Mouse (Mus musculus): ENCODE measurements at regions not wholly inside any gene's neighbourhood (a gene's known extent, or its start where the extent isn't known, plus 50 kb on each side); places are given as distances from the start of the nearest gene placed in this dataset.

GRCm38 (mm10) chr4:47594171-47594570 lies 119.7 kb downstream of the Sec61b start:
- Histone ChIP-seq H3K4me3 (ENCODE audit: insufficient read depth, low read length) (no peak overlapping the region), H3K27ac (ENCODE audit: insufficient read depth, low read length) (no peak overlapping the region), H3K4me1 (ENCODE audit: control insufficient read depth, insufficient read depth, low read length) (no peaks in the 10 kb centered on the region)
- TF ChIP-seq POLR2A (IDR thresholded peaks at IDR 0.05; ENCODE audit: low read depth, low read length) (no peak), CTCF (IDR thresholded peaks at IDR 0.05; ENCODE audit: borderline replicate concordance, insufficient read depth, low read length) (no peak)

- H3K27ac ChIP-seq (ENCODE audit: insufficient read depth, low read length) = no peak overlapping the region
- no peak overlapping the region for H3K4me3 ChIP-seq (ENCODE audit: insufficient read depth, low read length)
- TF ChIP-seq POLR2A (IDR thresholded peaks at IDR 0.05; ENCODE audit: low read depth, low read length) (no peak), CTCF (IDR thresholded peaks at IDR 0.05; ENCODE audit: borderline replicate concordance, insufficient read depth, low read length) (no peak)
- H3K4me1 ChIP-seq (ENCODE audit: control insufficient read depth, insufficient read depth, low read length) = no peaks in the 10 kb centered on the region
These were observed 121.4 kb downstream of the Sec61b start for GRCm38 (mm10) chr4:47595841-47596240.

GRCm38 (mm10) chr4:47597586-47597985 lies 123.1 kb downstream of the Sec61b start:
- Histone ChIP-seq H3K27ac (ENCODE audit: insufficient read depth, low read length) (no peak overlapping the region), H3K4me1 (ENCODE audit: control insufficient read depth, insufficient read depth, low read length) (peaks cover 2% of the 10 kb centered on the region; the same call in 1 of the 2 replicates), H3K4me3 (ENCODE audit: insufficient read depth, low read length) (no peak overlapping the region)
- TF ChIP-seq POLR2A (IDR thresholded peaks at IDR 0.05; ENCODE audit: low read depth, low read length) (no peak), CTCF (IDR thresholded peaks at IDR 0.05; ENCODE audit: borderline replicate concordance, insufficient read depth, low read length) (no peak)

- TF ChIP-seq POLR2A (IDR thresholded peaks at IDR 0.05; ENCODE audit: low read depth, low read length) (no peak), CTCF (IDR thresholded peaks at IDR 0.05; ENCODE audit: borderline replicate concordance, insufficient read depth, low read length) (no peak)
- Histone ChIP-seq H3K4me3 (ENCODE audit: insufficient read depth, low read length) (no peak overlapping the region), H3K4me1 (ENCODE audit: control insufficient read depth, insufficient read depth, low read length) (peaks cover 6% of the 10 kb centered on the region; the same call in 1 of the 2 replicates), H3K27ac (ENCODE audit: insufficient read depth, low read length) (no peak overlapping the region)
These were observed 123.8 kb downstream of the Sec61b start for GRCm38 (mm10) chr4:47598216-47598615.

- Histone ChIP-seq H3K27ac (ENCODE audit: insufficient read depth, low read length) (no peak overlapping the region), H3K4me1 (ENCODE audit: control insufficient read depth, insufficient read depth, low read length) (peaks cover 9% of the 10 kb centered on the region), H3K4me3 (ENCODE audit: insufficient read depth, low read length) (no peak overlapping the region)
- no peak for TF ChIP-seq CTCF (IDR thresholded peaks at IDR 0.05; ENCODE audit: borderline replicate concordance, insufficient read depth, low read length)
- TF ChIP-seq POLR2A (IDR thresholded peaks at IDR 0.05; ENCODE audit: low read depth, low read length) = no peak
These were observed 127.0 kb downstream of the Sec61b start for GRCm38 (mm10) chr4:47601301-47602070.

GRCm38 (mm10) chr4:47603378-47603777 lies 128.9 kb downstream of the Sec61b start:
- peaks cover 9% of the 10 kb centered on the region for H3K4me1 ChIP-seq (ENCODE audit: control insufficient read depth, insufficient read depth, low read length)
- TF ChIP-seq CTCF (IDR thresholded peaks at IDR 0.05; ENCODE audit: borderline replicate concordance, insufficient read depth, low read length) (no peak), POLR2A (IDR thresholded peaks at IDR 0.05; ENCODE audit: low read depth, low read length) (no peak)
- H3K4me3 ChIP-seq (ENCODE audit: insufficient read depth, low read length) = peak overlapping the region; percentile 10; the same call in 1 of the 2 replicates
- H3K27ac ChIP-seq (ENCODE audit: insufficient read depth, low read length) = peak overlapping the region; percentile 7

- Histone ChIP-seq H3K4me1 (ENCODE audit: control insufficient read depth, insufficient read depth, low read length) (peaks cover 9% of the 10 kb centered on the region), H3K4me3 (ENCODE audit: insufficient read depth, low read length) (peak overlapping the region; percentile 10; the same call in 1 of the 2 replicates), H3K27ac (ENCODE audit: insufficient read depth, low read length) (peak overlapping the region; percentile 48)
- TF ChIP-seq POLR2A (IDR thresholded peaks at IDR 0.05; ENCODE audit: low read depth, low read length) = peak; percentile 26; the same call in 1 of the 2 replicates
- TF ChIP-seq CTCF (IDR thresholded peaks at IDR 0.05; ENCODE audit: borderline replicate concordance, insufficient read depth, low read length) = no peak
These were observed 129.5 kb downstream of the Sec61b start for GRCm38 (mm10) chr4:47603847-47604397.

- Histone ChIP-seq H3K4me1 (ENCODE audit: control insufficient read depth, insufficient read depth, low read length) (peaks cover 9% of the 10 kb centered on the region), H3K4me3 (ENCODE audit: insufficient read depth, low read length) (no peak overlapping the region), H3K27ac (ENCODE audit: insufficient read depth, low read length) (no peak overlapping the region)
- TF ChIP-seq POLR2A (IDR thresholded peaks at IDR 0.05; ENCODE audit: low read depth, low read length) (no peak), CTCF (IDR thresholded peaks at IDR 0.05; ENCODE audit: borderline replicate concordance, insufficient read depth, low read length) (no peak)
These were observed 131.2 kb downstream of the Sec61b start for GRCm38 (mm10) chr4:47605676-47606075.

- peaks cover 8% of the 10 kb centered on the region; the same call in 1 of the 2 replicates for H3K4me1 ChIP-seq (ENCODE audit: control insufficient read depth, insufficient read depth, low read length)
- H3K27ac ChIP-seq (ENCODE audit: insufficient read depth, low read length) = no peak overlapping the region
- H3K4me3 ChIP-seq (ENCODE audit: insufficient read depth, low read length) = no peak overlapping the region
- TF ChIP-seq CTCF (IDR thresholded peaks at IDR 0.05; ENCODE audit: borderline replicate concordance, insufficient read depth, low read length) (no peak), POLR2A (IDR thresholded peaks at IDR 0.05; ENCODE audit: low read depth, low read length) (no peak)
These were observed 134.2 kb downstream of the Sec61b start for GRCm38 (mm10) chr4:47608673-47609072.

- TF ChIP-seq CTCF (IDR thresholded peaks at IDR 0.05; ENCODE audit: borderline replicate concordance, insufficient read depth, low read length) (no peak), POLR2A (IDR thresholded peaks at IDR 0.05; ENCODE audit: low read depth, low read length) (no peak)
- H3K4me1 ChIP-seq (ENCODE audit: control insufficient read depth, insufficient read depth, low read length) = peaks cover 5% of the 10 kb centered on the region; the same call in 1 of the 2 replicates
- H3K27ac ChIP-seq (ENCODE audit: insufficient read depth, low read length) = no peak overlapping the region
- H3K4me3 ChIP-seq (ENCODE audit: insufficient read depth, low read length) = no peak overlapping the region
These were observed 136.5 kb downstream of the Sec61b start for GRCm38 (mm10) chr4:47610913-47611312.

All from embryonic fibroblast, embryonic 13.5 days (primary cell).